In genomic region chr4:115936646-115937045, GRCm38 (mm10) we compare ENCODE assay signal across 12 mouse cellular contexts. TPM values are rescaled to one million over a fixed set of nuclear protein-coding genes. Genes with fewer than 3 reads are reported as not detected.
A peak's percentile ranks its signal among the peaks of the same experiment; 100 is the strongest.
DNase-seq lines count a peak whose midpoint lies in the region; ATAC-seq and TF ChIP-seq lines count a peak whose summit lies in the region.
"Had no signal": no experiment of that assay in that cellular context is flagged by ENCODE, and none has a peak within 500 bp of the region (broad histone marks: within the 10 kb centered on the region; RNA-seq: fewer than 3 reads in every experiment).

No protein-coding gene starts in this region.

- intact Hi-C loops in left cerebral cortex, postnatal 4 days (cut with DNase I): no loop called here
- intact Hi-C loops in left cerebral cortex, adult 2 months (cut with DNase I): loop anchor here (5.0 kb wide), 2 partner anchors 874 to 1034 kb away; no protein-coding TSS in a partner anchor

- no peak for TF ChIP-seq CTCF in liver, postnatal 0 days (IDR thresholded peaks at IDR 0.05; ENCODE audit: low read depth)
- no peak for TF ChIP-seq CTCF in midbrain, postnatal 0 days (IDR thresholded peaks at IDR 0.05)
- no peak for TF ChIP-seq CTCF in left cerebral cortex, adult 2 months (IDR thresholded peaks at IDR 0.05)

- 2% methylated on average over 20 of the region's 20 CpGs for WGBS in liver, postnatal 0 days (ENCODE audit: insufficient replicate concordance)
- WGBS in hindbrain, embryonic 13.5 days: under 1% methylated on average over 20 of the region's 20 CpGs
- 1% methylated on average over 20 of the region's 20 CpGs for WGBS in midbrain, postnatal 0 days

- no peak overlapping the region for H3K9ac ChIP-seq in liver, postnatal 0 days (replicated peaks)
- H3K9ac ChIP-seq in hindbrain, embryonic 13.5 days: 0 out of 2 replicates have a peak overlapping the region, but pooled peaks have one; percentile 39
- no peak overlapping the region for H3K9ac ChIP-seq in midbrain, postnatal 0 days (replicated peaks; ENCODE audit: low read length, poor library complexity, severe bottlenecking)

- H3K4me1 ChIP-seq in liver, postnatal 0 days (ENCODE audit: insufficient read depth): peaks cover 10% of the 10 kb centered on the region
- H3K4me1 ChIP-seq in hindbrain, embryonic 13.5 days (replicated peaks): peaks cover 40% of the 10 kb centered on the region
- 0 out of 2 replicates have a peak, but pooled peaks cover 4% of the 10 kb centered on the region for H3K4me1 ChIP-seq in midbrain, postnatal 0 days (ENCODE audit: insufficient read depth, low read length)

- peaks cover 100% of the 10 kb centered on the region for H3K27me3 ChIP-seq in liver, postnatal 0 days (ENCODE audit: insufficient read depth, low read length)
- H3K27me3 ChIP-seq in hindbrain, embryonic 13.5 days: peaks cover 97% of the 10 kb centered on the region
- H3K27me3 ChIP-seq in midbrain, postnatal 0 days (ENCODE audit: insufficient read depth, low read length): peaks cover 62% of the 10 kb centered on the region

- H3K27ac ChIP-seq in liver, postnatal 0 days (ENCODE audit: low read depth): no peak overlapping the region
- H3K27ac ChIP-seq in hindbrain, embryonic 13.5 days: peak overlapping the region; percentile 30; the same call in 1 of the 2 replicates
- no peak overlapping the region for H3K27ac ChIP-seq in midbrain, postnatal 0 days (ENCODE audit: low read depth, low read length)
- H3K27ac ChIP-seq in left cerebral cortex, adult 2 months: no peak overlapping the region

- ATAC-seq in liver, postnatal 0 days: no peak
- peak; percentile 33; the same call in 1 of the 2 replicates for ATAC-seq in hindbrain, embryonic 13.5 days (ENCODE audit: low FRiP score)
- no peak for ATAC-seq in midbrain, postnatal 0 days (ENCODE audit: low FRiP score)

- no peaks in the 10 kb centered on the region for H3K9me3 ChIP-seq in liver, postnatal 0 days (ENCODE audit: low read length)
- no peaks in the 10 kb centered on the region for H3K9me3 ChIP-seq in hindbrain, embryonic 13.5 days
- no peaks in the 10 kb centered on the region for H3K9me3 ChIP-seq in midbrain, postnatal 0 days (ENCODE audit: low read length)

- TF ChIP-seq EP300 in liver, postnatal 0 days (IDR thresholded peaks at IDR 0.05; ENCODE audit: low read depth): no peak

- no peaks in the 10 kb centered on the region for H3K36me3 ChIP-seq in liver, postnatal 0 days (replicated peaks; ENCODE audit: insufficient read depth, low read length)
- no peaks in the 10 kb centered on the region for H3K36me3 ChIP-seq in hindbrain, embryonic 13.5 days
- no peaks in the 10 kb centered on the region for H3K36me3 ChIP-seq in midbrain, postnatal 0 days (ENCODE audit: insufficient read depth, low read length)

- no peak overlapping the region for H3K4me2 ChIP-seq in liver, postnatal 0 days (ENCODE audit: low read depth, low read length)
- H3K4me2 ChIP-seq in hindbrain, embryonic 13.5 days: peak overlapping the region; percentile 40
- 0 out of 2 replicates have a peak overlapping the region, but pooled peaks have one; percentile 4 for H3K4me2 ChIP-seq in midbrain, postnatal 0 days (ENCODE audit: low read depth, low read length, poor library complexity, severe bottlenecking)

- peak overlapping the region; percentile 8; the same call in 1 of the 2 replicates for H3K4me3 ChIP-seq in liver, postnatal 0 days (ENCODE audit: low read depth, low read length)
- peak overlapping the region; percentile 34 for H3K4me3 ChIP-seq in hindbrain, embryonic 13.5 days
- H3K4me3 ChIP-seq in midbrain, postnatal 0 days (ENCODE audit: low read depth, low read length): peak overlapping the region; percentile 20
- no peak overlapping the region for H3K4me3 ChIP-seq in left cerebral cortex, adult 2 months

- DNase-seq in embryo, embryonic 11 days: peak; percentile 54
- DNase-seq in embryo, embryonic 10.5 days (ENCODE audit: low spot score): no peak
- DNase-seq in liver, postnatal 0 days: no peak
- DNase-seq in liver: no peak
- no peak for DNase-seq in midbrain, postnatal 0 days (ENCODE audit: low spot score)
- no peak for DNase-seq in left cerebral cortex, postnatal 4 days
- no peak for DNase-seq in left cerebral cortex, adult 2 months (ENCODE audit: extremely low spot score in 1 of 2, low spot score in 2 of 2)
- DNase-seq: cerebellum, adult 8-10 months had no signal

RNA-seq across cellular contexts. Expression of gene Dmbx1, which starts 3.1 kb away (rescaled TPM):
- polyA plus RNA-seq in liver, postnatal 0 days (2015; fragmentation: Nextera tagmentation; extraction: Ambion mirVana): not detected in 2 replicates
- 12.7 and 14.3 TPM in 2 replicates for polyA plus RNA-seq in hindbrain, embryonic 13.5 days (2015; fragmentation: Nextera tagmentation; extraction: Ambion mirVana)
- total RNA-seq in midbrain, postnatal 0 days (2014; rRNA removed): 9.6 and 10.3 TPM in 2 replicates
- 7.7 and 8.7 TPM in 2 replicates for polyA plus RNA-seq in midbrain, postnatal 0 days (2015; fragmentation: Nextera tagmentation; extraction: Ambion mirVana)
- under 1 TPM; 0.10 to 0.38 TPM for total RNA-seq in left cerebral cortex, postnatal 4 days (2021)
- not detected for total RNA-seq in left cerebral cortex, adult 2 months (2021)
- polyA plus RNA-seq: large intestine, adult 2 months; liver, embryonic 16.5 days had no signal

RNA-seq across cellular contexts. Expression of gene 6430628N08Rik, which starts 46.2 kb away (rescaled TPM):
- not detected in 2 replicates for polyA plus RNA-seq in liver, postnatal 0 days (2015; fragmentation: Nextera tagmentation; extraction: Ambion mirVana)
- polyA plus RNA-seq in hindbrain, embryonic 13.5 days (2015; fragmentation: Nextera tagmentation; extraction: Ambion mirVana): 0.12 and 0.30 TPM in 2 replicates
- total RNA-seq in midbrain, postnatal 0 days (2014; rRNA removed): 0.33 and 0.66 TPM in 2 replicates
- 0.94 and 1.2 TPM in 2 replicates for polyA plus RNA-seq in midbrain, postnatal 0 days (2015; fragmentation: Nextera tagmentation; extraction: Ambion mirVana)
- total RNA-seq in left cerebral cortex, postnatal 4 days (2021): under 1 TPM; 0.24 to 0.36 TPM
- 1 to 10 TPM in 1 of 2 experiments, under 1 TPM in 1; 0.77 to 1.1 TPM for total RNA-seq in left cerebral cortex, adult 2 months (2021)
- polyA plus RNA-seq: large intestine, adult 2 months; liver, embryonic 16.5 days; thymus, postnatal 0 days had no signal

RNA-seq across cellular contexts. Expression of gene Kncn, which starts 52.4 kb away (rescaled TPM):
- not detected in 2 replicates for polyA plus RNA-seq in liver, postnatal 0 days (2015; fragmentation: Nextera tagmentation; extraction: Ambion mirVana)
- polyA plus RNA-seq in hindbrain, embryonic 13.5 days (2015; fragmentation: Nextera tagmentation; extraction: Ambion mirVana): not detected in 2 replicates
- 0.09 and 0.11 TPM in 2 replicates for total RNA-seq in midbrain, postnatal 0 days (2014; rRNA removed)
- 0.16 and 0.25 TPM in 2 replicates for polyA plus RNA-seq in midbrain, postnatal 0 days (2015; fragmentation: Nextera tagmentation; extraction: Ambion mirVana)
- under 1 TPM in 1 of 2 experiments, not detected in 1; 0.32 TPM for total RNA-seq in left cerebral cortex, postnatal 4 days (2021)
- total RNA-seq in left cerebral cortex, adult 2 months (2021): under 1 TPM; 0.45 to 0.70 TPM
- polyA plus RNA-seq: large intestine, adult 2 months; liver, embryonic 16.5 days; thymus, postnatal 0 days had no signal
